Mouse (Mus musculus) limb, embryonic 14.5 days (tissue): ENCODE results near the gene Aldoc. TPM values are rescaled to one million over a fixed set of nuclear protein-coding genes. Genes with fewer than 3 reads are reported as not detected.
A peak's percentile ranks its signal among the peaks of the same experiment; 100 is the strongest.
"Not testable (repeated sequence)": the region's sequence is repeated elsewhere in the genome, so short reads cannot be mapped to it uniquely, and the experiment has no call there.

Experiments used
- ATAC-seq: fragments of 200-750 bp; cut with Nextera tagmentation; 2 replicates; pipeline ENCODE4 v1.8.0; 2017; ENCODE audit warnings: low read depth, moderate number of reproducible peaks, moderate TSS enrichment; ENCODE audit not compliant: low FRiP score
- DNase-seq: peaks from one replicate; pipeline ENCODE4 v3.0.0-alpha.2; 2015; ENCODE audit warnings: low spot score
- H3K27ac ChIP-seq: fragments of 300-500 bp; sonication (generic); replicated peaks from 2 replicates; pipeline ENCODE4 v1.5.1; 2014; ENCODE audit warnings: low read depth, mild to moderate bottlenecking, low read length, moderate library complexity, mixed read lengths
- H3K27me3 ChIP-seq: fragments of 300-500 bp; sonication (generic); 2 replicates; pipeline ENCODE4 v1.6.1; 2014; ENCODE audit warnings: low read length, mixed read lengths; ENCODE audit not compliant: control insufficient read depth, insufficient read depth
- H3K36me3 ChIP-seq: fragments of 300-500 bp; sonication (generic); 2 replicates; pipeline ENCODE4 v1.6.1; 2014; ENCODE audit warnings: mild to moderate bottlenecking, low read length, moderate library complexity, mixed read lengths; ENCODE audit not compliant: control insufficient read depth, insufficient read depth
- H3K4me1 ChIP-seq: fragments of 300-500 bp; sonication (generic); 2 replicates; pipeline ENCODE4 v1.6.1; 2014; ENCODE audit warnings: antibody characterized with exemption, low read length, mixed read lengths; ENCODE audit not compliant: control insufficient read depth, insufficient read depth
- H3K4me2 ChIP-seq: fragments of 300-500 bp; sonication (generic); replicated peaks from 2 replicates; pipeline ENCODE4 v1.6.1; 2014; ENCODE audit warnings: low read depth, mild to moderate bottlenecking, low read length, moderate library complexity; ENCODE audit not compliant: severe bottlenecking
- H3K4me3 ChIP-seq: fragments of 300-500 bp; sonication (generic); replicated peaks from 2 replicates; pipeline ENCODE4 v1.5.1; 2014; ENCODE audit warnings: low read length
- H3K9ac ChIP-seq: fragments of 300-500 bp; sonication (generic); 2 replicates; pipeline ENCODE4 v1.6.1; 2014; ENCODE audit warnings: mild to moderate bottlenecking, low read depth, low read length, moderate library complexity; ENCODE audit not compliant: severe bottlenecking
- H3K9me3 ChIP-seq: fragments of 300-500 bp; sonication (generic); 2 replicates; pipeline ENCODE4 v1.6.1; 2016; ENCODE audit warnings: low read length; ENCODE audit not compliant: control insufficient read depth
- POLR2A ChIP-seq: fragments of 200-500 bp; IDR thresholded peaks from 2 replicates; pipeline ENCODE4 v1.8.0; 2012; ENCODE audit warnings: inconsistent platforms, mild to moderate bottlenecking, moderate library complexity, borderline replicate concordance; ENCODE audit not compliant: insufficient read depth, insufficient read length; ENCODE audit errors: extremely low read depth
- WGBS: fragments of 180-500 bp; shearing (Covaris S2); extraction: QIAGEN DNeasy Blood & Tissue Kit; methylation state at CpG from one replicate; pipeline ENCODE4 v1.1.7; 2014; 5-methylcytosine and 5-hydroxymethylcytosine counted together
- polyA plus RNA-seq, 2 experiments: library from polyadenylated mRNA; depleted of rRNA in 1 of 2; stranded (reverse) in 1 of 2; unstranded in 1 of 2; fragments of >200 nt; fragmentation: Nextera tagmentation in 1 of 2; extraction: Ambion mirVana in 1 of 2; gene quantifications; 2 replicates each; pipeline versions ENCODE4 v1.2.1 to v1.2.3; 2012 to 2014

The Aldoc gene
- polyA plus RNA-seq (2012; rRNA removed) (9.2 and 11.9 TPM in 2 replicates), polyA plus RNA-seq (2014; fragmentation: Nextera tagmentation; extraction: Ambion mirVana) (8.3 and 11.3 TPM in 2 replicates)

DNA sequence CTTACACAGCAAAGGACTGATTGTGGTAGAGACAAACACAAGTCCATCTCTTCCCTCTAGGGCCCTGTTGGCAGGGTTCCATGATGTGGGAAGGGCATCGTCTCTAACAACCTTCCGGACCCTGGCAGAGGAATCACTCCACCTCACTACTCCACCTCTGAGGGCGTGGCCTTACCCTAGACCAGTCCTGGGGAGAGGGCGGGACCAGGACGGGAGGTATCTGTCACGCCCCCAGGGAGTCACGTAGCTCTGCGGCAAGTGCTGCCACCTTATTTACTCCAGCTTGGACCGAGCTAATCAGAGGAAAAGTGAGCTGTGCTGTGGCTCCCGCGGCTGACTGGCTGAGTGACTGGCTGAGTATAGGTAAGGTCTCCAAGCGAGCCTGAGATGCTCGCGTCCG is at the start of gene Aldoc:
Gene Aldoc, plus strand, starts transcription at position 109 of the 400 bp plus-strand sequence.
- peak within 1 kb of the TSS; percentile 28 for H3K4me2 ChIP-seq
- DNase-seq (peak; percentile 76), ATAC-seq (peak; percentile 60; the same call in 1 of the 2 replicates)
- no peak for TF ChIP-seq POLR2A
- no peaks in the 10 kb centered on the region for H3K27me3 ChIP-seq
- H3K9me3 ChIP-seq, result no peaks in the 10 kb centered on the region
- 4% methylated on average over 15 of the region's 15 CpGs for WGBS
- H3K9ac ChIP-seq, result no peak within 1 kb of the TSS
- H3K4me3 ChIP-seq, result no peak within 1 kb of the TSS
- peaks cover 40% of the 10 kb centered on the region for H3K36me3 ChIP-seq
- H3K4me1 ChIP-seq, result peaks cover 15% of the 10 kb centered on the region
- peak within 1 kb of the TSS; percentile 52; the same call in 1 of the 2 replicates for H3K27ac ChIP-seq

GRCm38 (mm10) chr11:78275596-78275995 is 47.2 kb upstream of the Aldoc start:
- H3K9ac ChIP-seq, result no peak overlapping the region
- no peak overlapping the region for H3K4me2 ChIP-seq
- no peaks in the 10 kb centered on the region for H3K27me3 ChIP-seq
- H3K9me3 ChIP-seq, result no peaks in the 10 kb centered on the region
- H3K27ac ChIP-seq, result no peak overlapping the region
- TF ChIP-seq POLR2A, result no peak
- H3K36me3 ChIP-seq, result peaks cover 98% of the 10 kb centered on the region
- no peak for ATAC-seq
- H3K4me3 ChIP-seq, result no peak overlapping the region
- WGBS, result 100% methylated on average over 1 of the region's 1 CpGs
- no peaks in the 10 kb centered on the region for H3K4me1 ChIP-seq
- no peak for DNase-seq

DNA sequence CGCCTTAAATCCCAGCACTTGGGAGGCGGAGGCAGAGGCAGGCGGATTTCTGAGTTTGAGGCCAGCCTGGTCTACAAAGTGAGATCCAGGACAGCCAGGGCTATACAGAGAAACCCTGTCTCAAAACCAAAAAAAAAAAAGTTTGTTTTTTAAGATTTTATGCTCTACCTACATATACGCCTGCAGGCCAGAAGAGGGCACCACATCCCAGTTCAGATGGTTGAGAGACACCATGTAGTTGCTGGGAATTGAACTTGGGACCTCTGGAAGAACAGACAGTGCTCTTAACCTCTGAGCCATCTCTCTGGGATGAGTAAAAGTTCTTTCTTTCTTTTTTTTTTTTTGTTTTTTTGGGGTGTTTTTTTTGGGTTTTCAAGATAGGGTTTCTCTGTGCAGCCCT is 46.6 kb upstream of the Aldoc start:
- not testable (repeated sequence) for H3K4me1 ChIP-seq, DNase-seq, H3K4me3 ChIP-seq, H3K9ac ChIP-seq, ATAC-seq, H3K27me3 ChIP-seq, H3K9me3 ChIP-seq, H3K27ac ChIP-seq, H3K4me2 ChIP-seq
- WGBS, result 94% methylated on average over 4 of the region's 4 CpGs
- peaks cover 100% of the 10 kb centered on the region for H3K36me3 ChIP-seq

DNA sequence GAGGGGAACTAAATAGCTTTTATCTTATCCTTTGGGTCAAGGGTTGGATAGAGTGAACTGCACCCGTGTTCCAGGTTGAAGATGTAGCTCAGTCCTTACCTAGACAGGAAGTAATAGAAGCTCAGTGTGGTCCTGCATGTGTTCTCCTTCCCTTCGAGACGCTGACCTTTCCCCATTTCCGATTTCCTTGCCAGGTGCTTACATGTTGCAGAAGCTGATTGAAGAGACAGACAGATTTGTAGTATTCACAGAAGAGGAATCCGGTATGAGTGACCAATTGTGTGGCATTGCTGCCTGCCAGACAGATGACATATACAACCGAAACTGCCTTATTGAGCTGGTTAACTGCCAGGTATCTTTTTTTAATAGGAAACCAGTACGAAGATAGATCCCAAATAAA is 43.9 kb upstream of the Aldoc start:
- Histone ChIP-seq H3K9me3 (no peaks in the 10 kb centered on the region), H3K4me2 (no peak overlapping the region), H3K27ac (no peak overlapping the region), H3K9ac (no peak overlapping the region), H3K4me3 (no peak overlapping the region), H3K27me3 (no peaks in the 10 kb centered on the region), H3K4me1 (no peaks in the 10 kb centered on the region), H3K36me3 (peaks cover 99% of the 10 kb centered on the region)
- ATAC-seq (no peak), DNase-seq (no peak)
- 84% methylated on average over 7 of the region's 7 CpGs for WGBS
- no peak for TF ChIP-seq POLR2A

- Histone ChIP-seq H3K9ac (no peak overlapping the region), H3K9me3 (no peaks in the 10 kb centered on the region), H3K4me2 (no peak overlapping the region), H3K36me3 (peaks cover 99% of the 10 kb centered on the region), H3K27me3 (no peaks in the 10 kb centered on the region), H3K4me1 (no peaks in the 10 kb centered on the region), H3K27ac (no peak overlapping the region), H3K4me3 (no peak overlapping the region)
- no peak for ATAC-seq
- no peak for DNase-seq
- TF ChIP-seq POLR2A, result no peak
- 78% methylated on average over 4 of the region's 4 CpGs for WGBS
These were observed 43.2 kb upstream of the Aldoc start for GRCm38 (mm10) chr11:78279586-78279985.
